Mouse (Mus musculus) kidney, postnatal 4 days (tissue): Measurements from ENCODE around the gene C1qtnf1.
"Not testable (repeated sequence)": the region's sequence is repeated elsewhere in the genome, so short reads cannot be mapped to it uniquely, and the experiment has no call there.

Source experiments
- DNase-seq, 2 experiments: peaks; one replicate each; pipeline ENCODE4 v3.0.0; 2021; ENCODE audit warnings: mixed read lengths in 2 of 2

The C1qtnf1 gene

DNA sequence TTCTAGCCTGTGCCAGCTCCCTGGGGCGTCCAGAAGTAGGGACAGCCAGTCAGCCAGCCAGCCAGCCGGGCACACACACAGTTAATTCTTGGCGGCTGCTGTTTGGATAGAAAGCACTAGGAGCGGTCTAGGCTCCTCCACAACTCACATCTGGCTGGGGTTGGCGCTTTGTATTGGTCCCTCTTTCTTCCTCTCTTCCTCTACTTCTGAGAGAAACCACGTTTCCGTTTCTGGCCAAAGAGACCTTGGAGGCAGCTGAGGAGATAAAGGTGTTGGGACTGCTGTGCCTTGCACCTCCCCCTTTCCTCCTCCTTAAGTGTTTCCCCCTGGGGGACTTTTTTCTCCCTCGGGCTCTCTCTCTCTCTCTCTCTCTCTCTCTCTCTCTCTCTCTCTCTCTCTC, at the start of gene C1qtnf1:
Gene C1qtnf1, plus strand, starts transcription at position 218 of the 400 bp plus-strand sequence.
- DNase-seq: peak; percentile 50 to 65

DNA sequence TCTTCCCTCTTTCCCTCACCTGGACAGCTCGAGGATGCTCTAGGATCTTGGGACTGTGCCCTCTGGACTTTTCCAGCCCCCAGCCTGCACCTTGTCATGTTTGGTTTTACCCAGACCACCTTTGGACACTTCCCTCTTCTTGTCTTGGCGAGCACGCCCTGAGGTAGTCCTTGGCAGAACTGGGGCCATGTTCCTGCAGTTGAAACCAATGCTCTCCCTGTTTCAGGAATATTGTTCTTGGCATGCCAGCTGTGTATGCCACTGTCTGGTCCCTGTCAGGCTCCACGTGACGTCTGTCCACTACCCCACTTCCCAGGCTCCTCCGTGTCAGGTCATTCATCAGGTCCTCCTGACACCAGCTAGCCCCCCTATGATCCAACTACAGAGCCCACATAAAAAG, 49.3 kb upstream of the C1qtnf1 start:
- no peak for DNase-seq

DNA sequence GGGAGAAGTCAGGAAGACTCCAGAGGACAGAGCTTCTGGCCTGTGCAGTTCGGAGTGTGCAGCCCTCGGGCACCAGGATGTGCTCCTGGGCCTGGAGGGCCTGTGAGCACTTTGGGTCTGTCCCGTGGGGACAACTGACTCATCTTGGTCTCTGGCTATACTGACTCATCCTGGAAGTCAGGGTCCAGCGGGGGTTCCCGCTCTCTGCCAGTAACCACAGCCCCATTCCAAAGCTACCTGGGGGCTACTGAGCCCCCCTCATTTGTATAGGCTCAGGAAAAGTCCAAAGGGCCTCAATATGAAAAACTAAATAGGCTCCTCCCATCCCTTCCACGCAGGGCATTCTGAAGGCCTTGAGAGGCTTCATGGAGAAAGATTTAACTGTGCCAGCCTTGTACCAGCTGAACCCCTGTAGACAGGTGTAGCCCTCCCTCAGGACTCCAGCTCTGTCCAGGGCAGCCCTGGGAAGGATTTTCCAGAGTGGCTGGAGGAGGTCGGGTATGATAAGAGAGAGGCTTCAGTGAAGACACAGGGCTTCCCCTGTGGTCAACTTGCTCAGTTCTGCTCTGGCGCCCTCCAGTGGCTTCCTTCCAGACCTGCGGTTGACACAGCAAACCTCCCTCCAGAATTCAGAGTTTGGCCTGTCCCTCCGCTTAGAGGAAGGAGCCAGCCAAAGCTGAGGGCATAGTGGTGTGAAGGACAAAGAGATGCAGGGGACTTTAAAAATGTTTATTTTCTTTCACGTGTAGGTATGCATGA, 48.6 kb upstream of the C1qtnf1 start:
- peak; percentile 94 for DNase-seq

DNA sequence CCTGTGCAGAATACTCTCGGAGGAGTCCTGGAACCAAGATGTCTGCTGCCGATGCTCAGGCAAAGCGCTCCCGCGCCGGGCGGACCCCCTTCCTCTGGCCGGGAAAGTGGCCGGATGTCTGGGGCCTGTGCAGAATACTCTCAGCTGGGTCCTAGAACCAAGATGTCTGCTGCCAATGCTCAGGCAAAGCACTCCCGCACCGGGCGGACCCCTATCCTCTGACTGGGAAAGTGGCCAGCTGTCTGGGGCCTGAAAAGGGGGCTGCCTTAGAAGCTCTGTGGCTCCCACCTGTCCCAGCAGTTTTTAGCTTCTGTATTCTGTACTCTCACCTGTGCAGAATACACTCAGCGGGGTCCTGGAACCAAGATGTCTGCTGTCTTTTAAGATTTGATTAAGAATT, 40.2 kb upstream of the C1qtnf1 start:
- not testable (repeated sequence) for DNase-seq

DNA sequence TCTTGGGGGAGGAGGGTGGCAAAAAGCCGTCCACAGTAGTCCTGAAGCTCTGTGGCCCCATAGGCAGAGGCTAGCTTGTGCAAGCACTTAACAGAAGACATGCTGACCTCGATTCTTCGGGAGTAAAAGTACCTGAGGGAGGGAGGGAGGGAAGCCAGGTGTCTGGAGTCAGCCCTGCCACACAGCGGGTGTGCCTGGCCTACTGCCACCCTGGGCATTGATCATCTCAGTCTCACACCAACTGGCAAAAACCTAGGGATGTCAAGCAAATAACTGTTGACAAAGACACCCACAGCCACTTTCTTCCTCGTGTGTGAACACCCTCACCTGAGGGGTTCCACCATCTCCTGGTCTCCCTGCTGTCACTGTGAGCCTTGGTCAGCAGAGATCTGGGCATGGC, 34.0 kb upstream of the C1qtnf1 start:
- DNase-seq: no peak

DNA sequence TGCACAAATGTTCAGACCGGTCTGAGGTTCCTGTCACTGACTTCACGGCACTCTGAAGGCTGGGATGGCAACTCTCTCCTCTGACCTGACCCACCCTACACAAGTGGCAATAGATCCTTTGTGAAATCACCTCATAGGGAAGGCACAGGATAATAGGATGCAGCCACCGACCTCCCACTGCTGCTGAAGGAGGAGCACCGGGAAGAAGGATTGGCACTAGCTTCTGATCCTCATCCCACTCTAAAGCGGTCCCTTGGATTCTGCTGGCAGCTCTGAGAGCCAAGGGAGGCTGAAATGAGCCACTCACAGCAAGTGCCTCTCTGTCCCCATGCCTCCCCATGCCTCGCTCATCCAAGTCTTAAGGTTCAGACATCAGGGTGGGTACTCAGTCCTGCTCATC, 33.5 kb upstream of the C1qtnf1 start:
- peak in 1 of 2 experiments; percentile 1 for DNase-seq

DNA sequence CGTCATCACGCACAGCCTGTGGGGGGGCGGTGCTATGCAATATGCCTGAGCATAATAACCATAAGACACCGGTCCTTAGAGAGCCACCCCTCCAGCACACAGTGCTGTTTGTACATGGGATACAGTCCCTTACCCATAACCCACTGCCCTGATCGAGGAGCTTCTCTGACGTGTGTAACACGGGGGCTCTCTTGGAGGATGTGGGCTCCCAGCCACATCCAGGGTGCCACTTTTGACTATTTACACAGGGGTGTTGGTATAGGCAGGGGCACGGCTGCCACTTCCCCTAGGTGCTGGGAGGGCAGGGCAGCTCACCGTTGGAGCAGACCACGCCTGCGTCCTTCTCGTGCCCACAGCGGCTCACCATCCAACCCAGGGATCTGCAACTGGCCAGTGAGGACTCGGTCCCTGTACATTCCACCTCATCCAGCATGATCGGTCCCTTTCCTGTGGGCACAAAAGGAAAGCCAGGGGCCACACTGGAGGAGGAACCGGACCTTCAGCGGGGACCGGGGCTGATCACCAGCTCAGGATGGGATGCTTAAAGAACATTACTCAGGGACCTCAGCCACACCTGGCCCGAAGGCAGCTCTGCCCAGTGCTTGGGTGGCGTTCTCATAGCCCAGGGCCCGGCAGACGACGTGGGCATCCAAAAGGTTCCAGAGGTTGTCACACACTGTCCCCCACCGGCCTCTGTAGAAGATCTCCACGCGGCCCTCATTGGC, 30.0 kb upstream of the C1qtnf1 start:
- peak; percentile 1 to 2 for DNase-seq

DNA sequence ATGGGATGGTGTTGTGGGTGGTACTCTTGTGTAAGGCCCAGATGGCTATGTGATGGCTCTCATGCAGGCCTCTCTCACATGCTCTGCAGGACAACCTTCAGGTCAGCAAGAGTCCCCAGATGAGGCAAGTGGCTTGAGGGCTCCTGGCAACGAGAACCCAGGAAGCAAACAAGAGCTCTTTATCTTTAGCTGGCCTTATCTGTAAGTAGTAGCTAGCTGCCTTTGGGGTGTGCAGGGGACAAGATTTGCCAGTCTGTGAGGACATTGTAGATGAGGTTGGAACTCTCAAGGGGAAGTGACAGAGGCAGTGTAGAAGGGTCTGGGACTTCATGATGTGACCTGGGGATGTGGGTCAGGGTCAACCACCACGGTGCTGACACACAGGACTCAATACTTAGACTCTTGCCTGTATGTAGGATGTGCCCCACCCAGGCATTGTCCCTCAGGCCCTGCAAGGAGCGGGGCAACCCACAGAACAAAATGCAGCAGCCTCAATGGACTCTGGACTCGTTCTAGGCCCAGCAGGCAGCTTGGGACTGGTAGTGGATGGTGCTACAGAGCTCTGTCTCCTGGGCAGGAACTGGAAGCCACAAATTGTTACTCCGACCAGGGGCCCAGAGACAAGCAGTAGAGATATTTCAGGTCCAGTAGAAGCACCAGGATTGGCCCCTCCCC, 28.0 kb upstream of the C1qtnf1 start:
- DNase-seq: peak in 1 of 2 experiments; percentile 0

DNA sequence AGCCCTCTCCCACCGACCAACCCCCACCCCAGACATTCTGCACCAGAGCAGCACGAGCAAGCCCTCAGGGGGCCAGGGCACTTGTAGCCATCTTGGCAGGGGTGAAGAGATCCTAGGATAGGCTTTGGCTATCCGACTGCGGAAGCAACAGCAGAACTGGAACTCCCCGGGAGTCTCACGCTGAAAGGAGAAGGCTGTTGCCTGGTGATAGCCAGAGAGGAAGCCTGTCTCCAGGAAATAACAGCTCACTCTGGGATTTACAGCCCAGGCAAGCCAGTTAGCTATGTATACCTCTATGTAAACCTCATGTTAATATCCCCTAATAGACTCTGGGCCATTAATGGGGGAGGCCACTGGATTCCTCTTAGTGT, 27.5 kb upstream of the C1qtnf1 start:
- peak; percentile 50 to 69 for DNase-seq

DNA sequence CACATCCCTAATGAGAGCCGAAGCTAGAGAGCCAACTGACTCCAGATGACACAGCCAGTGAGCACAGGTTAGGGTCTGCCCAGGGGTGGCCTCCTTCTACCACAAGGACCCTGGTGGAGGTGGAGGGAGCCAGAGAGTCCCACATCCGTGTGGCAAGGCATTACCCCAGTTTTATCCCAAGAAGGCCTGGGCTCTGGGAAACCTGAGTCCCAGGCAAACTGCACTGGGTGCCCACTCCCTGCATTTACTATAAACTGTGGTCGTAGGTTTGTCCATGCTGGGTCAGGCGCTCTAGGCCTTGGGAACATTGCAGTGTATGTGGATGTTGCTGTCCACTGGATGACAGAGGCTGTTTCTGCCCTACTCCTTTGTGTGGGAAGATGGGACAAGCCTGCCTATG, 26.8 kb upstream of the C1qtnf1 start:
- peak in 1 of 2 experiments; percentile 8 for DNase-seq

DNA sequence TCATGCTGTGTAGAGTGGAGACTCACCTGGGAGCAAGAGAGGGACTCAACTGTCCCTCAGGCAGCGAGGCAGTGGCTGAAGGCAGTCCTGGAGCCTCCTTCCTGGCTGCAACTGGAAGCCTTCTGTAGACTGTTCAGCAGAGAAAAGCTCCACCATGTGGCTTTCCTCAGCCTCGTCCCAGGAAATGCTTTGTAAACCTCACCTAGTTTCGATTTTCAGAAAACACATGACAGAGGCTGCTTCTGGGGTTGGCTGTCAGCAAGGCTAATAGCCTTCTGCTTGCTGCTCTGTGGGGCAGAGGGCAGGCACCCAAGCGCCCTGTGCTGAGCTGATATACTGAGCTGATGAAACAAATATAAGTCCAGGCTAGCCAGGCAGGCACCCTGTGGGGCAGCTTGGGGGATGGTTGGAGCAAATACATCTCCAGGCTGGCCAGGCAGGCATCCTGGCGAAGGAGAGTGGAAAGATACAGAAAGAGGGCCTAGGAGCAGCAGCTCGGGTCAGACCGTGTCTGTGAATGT, 26.2 kb upstream of the C1qtnf1 start, which contains the start of gene Lgals3bp:
Gene Lgals3bp, minus strand, starts transcription at position 333 of the 521 bp plus-strand sequence.
- peak; percentile 72 to 82 for DNase-seq

DNA sequence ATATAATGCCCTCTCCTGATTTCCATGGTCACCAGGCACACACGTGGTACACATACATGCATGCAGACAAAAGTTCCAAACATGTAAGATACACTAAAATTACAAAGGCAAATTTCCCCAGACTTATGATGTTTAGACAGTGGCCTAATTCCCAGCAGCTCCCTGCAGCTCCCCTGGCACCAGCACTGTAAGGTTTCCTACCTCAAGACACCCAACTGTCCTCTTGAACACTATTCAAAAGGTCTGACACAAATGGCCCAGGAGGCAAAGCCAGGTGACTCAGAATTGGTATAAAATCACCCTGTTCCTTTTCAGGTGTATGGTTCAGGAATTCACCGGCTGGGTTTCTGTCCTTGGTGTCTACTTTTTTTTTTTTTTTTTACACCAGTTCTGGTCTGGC, 24.8 kb upstream of the C1qtnf1 start:
- DNase-seq: peak in 1 of 2 experiments; percentile 0

DNA sequence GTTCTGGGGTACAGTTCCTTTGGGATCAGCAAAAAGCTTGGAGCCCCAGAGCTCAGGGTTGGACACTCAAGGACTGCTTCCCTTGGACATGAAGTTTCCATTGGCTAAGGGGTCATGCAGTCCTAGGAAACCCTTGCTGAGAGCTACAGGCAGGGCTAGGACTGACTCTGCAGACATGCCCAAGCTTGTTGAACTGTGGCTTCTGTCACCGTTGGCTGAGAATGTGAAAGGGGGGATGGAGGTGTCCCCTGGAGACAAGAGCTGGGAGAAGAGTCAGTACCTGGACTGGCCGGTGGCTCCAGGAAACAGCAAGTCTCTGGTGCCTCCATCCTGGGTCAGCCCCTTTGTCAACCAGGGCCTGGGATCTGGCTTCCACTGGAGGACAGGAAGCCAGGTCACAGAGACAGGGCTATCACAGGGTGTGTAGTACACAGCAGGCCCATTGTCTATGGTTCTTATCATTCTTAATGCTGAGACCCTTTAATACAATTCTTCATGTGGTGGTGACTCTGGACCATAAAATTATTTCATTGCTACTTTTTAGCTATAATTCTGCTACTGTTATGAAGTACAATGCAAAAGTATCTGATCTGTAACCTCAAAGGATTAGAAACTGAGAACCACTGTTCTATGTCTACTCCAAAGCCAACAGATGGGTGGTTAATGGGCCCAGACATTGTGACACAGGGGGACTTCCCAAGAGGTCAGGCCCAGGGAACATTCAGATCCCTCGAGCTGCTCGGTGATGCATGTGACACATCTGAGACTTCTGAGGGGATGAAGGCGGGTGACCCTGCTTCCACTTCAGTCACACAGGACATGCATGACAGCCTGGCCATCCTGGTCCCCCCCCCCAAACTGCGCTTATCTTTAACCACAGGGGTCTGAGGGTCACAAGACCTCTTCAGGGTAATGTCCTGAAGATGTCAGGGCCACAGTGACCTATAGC, 23.8 kb upstream of the C1qtnf1 start:
- DNase-seq: peak; percentile 4 to 23

DNA sequence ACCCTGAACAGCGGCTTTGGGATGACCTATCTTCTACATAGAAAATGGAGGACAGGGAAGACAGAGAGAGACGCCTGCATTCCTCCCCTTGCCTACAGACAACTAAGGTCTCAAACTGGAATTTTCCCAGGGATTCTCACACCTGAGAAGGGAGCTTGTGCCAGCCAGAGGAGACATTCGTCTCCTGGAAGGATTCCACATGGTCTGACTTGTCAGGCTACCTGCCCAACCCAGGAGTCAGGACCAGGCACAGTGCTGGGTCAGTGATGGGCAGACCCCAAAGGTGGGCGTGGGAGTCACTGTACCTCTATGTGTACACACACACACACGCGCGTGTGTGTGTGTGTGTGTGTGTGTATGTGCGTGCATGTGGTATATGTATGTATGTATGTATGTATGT, 22.7 kb upstream of the C1qtnf1 start:
- peak; percentile 1 to 4 for DNase-seq

DNA sequence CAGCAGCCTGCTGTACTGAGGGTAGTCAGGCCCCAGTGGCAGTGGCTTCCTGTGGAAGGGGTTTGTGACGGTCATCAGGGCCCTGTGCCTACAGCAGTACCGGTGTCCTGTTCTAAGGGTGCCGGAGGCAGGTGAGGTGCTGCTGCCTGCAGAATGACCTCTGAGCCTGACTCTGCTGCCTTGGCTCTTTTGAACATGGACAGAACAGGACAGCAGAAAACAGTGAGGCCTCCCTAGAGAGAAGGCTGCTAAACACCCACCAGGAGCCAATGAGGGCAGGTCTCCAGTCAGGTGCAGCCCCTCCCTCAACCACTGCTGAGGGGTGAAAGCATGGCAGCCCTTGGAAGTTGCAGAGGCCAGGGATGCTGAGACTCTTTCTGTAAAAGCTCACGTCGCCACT, 21.5 kb upstream of the C1qtnf1 start:
- peak; percentile 3 to 7 for DNase-seq

DNA sequence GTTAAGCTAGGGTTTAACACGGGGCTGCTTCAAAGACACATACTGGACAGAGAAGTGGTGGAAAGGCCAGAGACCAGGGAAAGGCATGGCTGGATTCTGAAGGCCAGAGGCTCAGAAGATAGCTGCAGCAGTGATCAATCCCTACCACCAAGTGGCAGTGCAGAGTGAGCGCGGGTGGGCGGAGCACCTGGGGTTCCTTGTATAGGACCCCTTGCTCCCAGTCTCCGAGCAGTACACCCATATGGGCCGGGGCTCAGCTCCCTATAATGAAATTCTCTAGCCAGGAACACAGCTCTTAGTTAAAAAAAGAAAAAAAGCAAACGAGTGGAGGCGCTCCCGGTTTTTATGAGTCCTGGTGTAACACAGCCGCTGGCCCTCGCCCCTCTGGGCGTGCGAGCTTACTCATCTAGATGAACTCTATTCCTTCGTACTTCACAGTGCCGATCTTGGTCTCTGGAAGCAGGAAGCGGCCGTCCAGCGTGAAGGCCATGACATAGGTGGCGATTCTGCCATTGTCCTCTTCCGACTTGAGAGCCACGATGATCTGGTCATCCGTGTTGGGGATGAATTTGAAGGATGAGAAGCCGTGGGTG, 20.6 kb upstream of the C1qtnf1 start:
- peak; percentile 77 to 78 for DNase-seq

DNA sequence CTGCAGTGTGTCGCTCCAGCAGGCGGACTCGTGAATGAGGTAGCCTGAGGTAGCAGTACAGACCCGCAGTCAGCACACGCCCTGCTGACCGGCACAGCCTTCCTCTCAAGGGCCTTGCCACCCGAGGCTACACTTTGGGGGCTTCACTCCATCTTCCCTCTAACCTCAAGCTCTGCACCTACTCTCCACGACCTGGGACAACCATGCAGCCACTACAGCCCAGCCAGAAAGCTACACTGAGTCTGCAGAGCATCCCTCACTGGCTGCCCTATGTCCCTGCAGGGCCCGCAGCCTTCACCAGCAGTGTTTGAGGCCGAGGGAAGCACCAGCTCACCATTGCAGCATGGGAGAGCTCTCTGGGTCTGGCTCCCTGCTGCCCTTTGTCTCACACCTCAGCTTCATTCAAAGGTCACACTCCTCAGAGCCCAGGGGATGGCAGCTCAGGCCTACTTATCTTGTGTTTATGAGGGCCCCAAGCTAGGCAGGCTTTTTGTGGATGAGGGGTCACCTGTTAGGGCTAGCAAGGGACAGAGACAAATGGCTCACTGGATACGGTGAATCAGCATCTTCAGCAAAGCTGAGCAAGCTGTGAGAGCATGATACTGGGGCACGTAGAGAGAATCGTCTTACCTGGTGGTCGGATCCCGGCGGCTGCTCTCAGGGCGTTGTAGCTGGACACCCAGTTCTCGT, 19.8 kb upstream of the C1qtnf1 start:
- DNase-seq: peak in 1 of 2 experiments; percentile 15

DNA sequence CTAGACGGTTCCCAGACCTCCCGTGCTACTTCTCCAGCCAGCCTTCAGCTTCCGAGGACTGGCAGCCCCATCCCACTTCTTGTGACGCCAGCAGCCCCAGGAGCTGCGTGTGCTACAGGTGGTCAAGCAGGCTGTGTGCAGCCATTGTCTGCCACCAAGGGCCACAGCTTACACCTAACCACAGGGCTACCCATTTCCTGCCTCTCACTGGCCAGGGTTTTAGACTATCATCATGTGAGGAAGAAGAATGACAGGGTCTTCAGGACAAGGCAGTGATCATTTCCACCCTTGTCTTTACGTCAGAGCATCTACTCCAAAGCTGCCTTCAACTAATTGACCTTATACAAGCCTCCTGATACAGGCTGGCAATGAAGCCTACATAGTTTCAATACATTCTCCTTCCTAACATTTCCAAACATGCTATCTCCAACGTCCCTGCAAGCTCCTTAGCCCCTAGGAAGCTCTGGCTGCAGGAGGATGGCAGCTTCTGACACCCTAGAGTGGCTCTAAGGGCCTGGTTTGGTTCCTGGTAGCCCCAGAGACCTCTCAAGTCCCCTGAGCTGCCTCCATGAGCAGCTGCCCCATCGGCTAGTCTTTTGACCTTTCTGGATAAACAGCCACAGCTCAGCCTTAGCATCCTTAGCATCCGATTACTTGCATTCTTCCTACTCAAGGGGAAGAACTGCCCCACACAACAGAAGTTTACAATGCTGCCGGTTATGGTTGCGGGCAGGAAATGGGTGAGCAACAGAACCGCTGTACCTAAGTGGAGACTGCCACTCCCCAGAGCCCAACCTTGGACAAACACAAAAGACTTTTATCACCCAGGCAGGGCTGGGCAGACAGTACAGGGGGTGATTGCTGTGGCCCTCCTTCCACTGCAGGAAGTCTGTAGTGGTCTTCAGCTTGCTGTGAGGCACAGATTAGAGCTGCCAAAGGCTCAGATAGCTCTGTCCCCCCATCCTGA, 18.6 kb upstream of the C1qtnf1 start:
- DNase-seq: no peak

DNA sequence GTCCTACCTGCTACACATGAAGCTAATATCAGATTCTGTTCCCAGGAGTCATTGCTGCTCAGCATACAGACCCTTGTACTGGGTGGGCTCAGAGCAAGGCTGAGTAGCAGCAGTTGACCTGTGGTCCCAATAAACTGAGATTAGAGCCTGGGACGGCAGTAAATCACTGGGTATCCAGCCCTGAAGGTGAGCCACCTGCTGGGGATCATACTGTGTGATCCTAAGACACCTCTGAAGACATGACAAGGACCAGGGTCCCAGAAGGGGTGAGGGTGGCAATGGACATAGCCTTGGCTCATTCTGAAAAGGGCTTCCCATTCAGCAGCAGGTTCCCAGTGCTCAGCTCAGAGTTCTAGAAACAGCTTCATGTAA, 17.9 kb upstream of the C1qtnf1 start:
- no peak for DNase-seq

DNA sequence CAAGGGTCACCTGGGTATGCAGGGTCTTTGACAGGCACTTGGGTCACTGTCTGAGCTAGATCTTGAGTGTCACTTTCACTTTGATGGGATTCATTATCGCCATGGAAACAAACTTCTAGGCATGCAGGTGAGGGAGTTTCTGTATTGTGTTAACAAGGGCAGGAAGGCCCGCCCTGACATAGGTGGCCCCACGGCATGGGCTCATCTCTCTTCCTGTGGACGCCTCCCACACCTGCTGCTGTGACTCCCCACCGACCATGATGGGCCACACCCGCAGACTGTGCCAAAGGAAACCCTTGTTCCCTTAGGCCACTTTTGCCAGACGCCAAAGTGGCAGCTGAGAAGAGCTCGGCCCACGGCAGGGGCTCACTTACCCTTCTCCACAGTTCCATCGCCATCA, 17.5 kb upstream of the C1qtnf1 start:
- DNase-seq: no peak
